Mouse (Mus musculus) MEL (cell line): Measurements from ENCODE around the gene Pecam1. TPM values are rescaled to one million over a fixed set of nuclear protein-coding genes. Genes with fewer than 3 reads are reported as not detected.
A peak's percentile ranks its signal among the peaks of the same experiment; 100 is the strongest.

Experiments
- CHD1 ChIP-seq: IDR thresholded peaks from 2 replicates; pipeline ENCODE4 v1.6.1; 2012; ENCODE audit warnings: low read depth, mild to moderate bottlenecking, inconsistent platforms, low read length, improper control_type of control experiment
- ELF1 ChIP-seq: IDR thresholded peaks from 2 replicates; pipeline ENCODE4 v1.6.1; 2014; ENCODE audit warnings: low read depth, mild to moderate bottlenecking, inconsistent platforms, low read length, improper control_type of control experiment, moderate library complexity
- EP300 ChIP-seq, 2 experiments: IDR thresholded peaks; 2 replicates each; pipeline ENCODE4 v1.6.1; 2011; ENCODE audit warnings: improper control_type of control experiment in 2 of 2, low read length in 2 of 2, low read depth in 1 of 2, mild to moderate bottlenecking in 1 of 2
- GABPA ChIP-seq: IDR thresholded peaks from 2 replicates; pipeline ENCODE4 v1.6.1; 2012; ENCODE audit warnings: low read depth, mild to moderate bottlenecking, inconsistent platforms, low read length, improper control_type of control experiment, moderate library complexity
- GATA1 ChIP-seq: IDR thresholded peaks from 2 replicates; pipeline ENCODE4 v1.6.1; 2011; ENCODE audit warnings: low read depth, low read length, improper control_type of control experiment
- JUND ChIP-seq: IDR thresholded peaks from 2 replicates; pipeline ENCODE4 v1.6.1; 2011; ENCODE audit warnings: low read depth, mild to moderate bottlenecking, improper control_type of control experiment, low read length
- KAT2A ChIP-seq: conservative IDR thresholded peaks from 2 replicates; pipeline ENCODE4 v1.6.1; 2012; ENCODE audit warnings: low read depth, low read length, improper control_type of control experiment, inconsistent platforms
- MAX ChIP-seq: IDR thresholded peaks from 2 replicates; pipeline ENCODE4 v1.6.1; 2011; ENCODE audit warnings: low read length, improper control_type of control experiment
- MAZ ChIP-seq: IDR thresholded peaks from 2 replicates; pipeline ENCODE4 v1.6.1; 2012; ENCODE audit warnings: low read depth, mild to moderate bottlenecking, inconsistent platforms, low read length, improper control_type of control experiment
- MEF2A ChIP-seq: IDR thresholded peaks from 2 replicates; pipeline ENCODE4 v1.6.1; 2014; ENCODE audit warnings: low read depth, mild to moderate bottlenecking, inconsistent platforms, low read length, improper control_type of control experiment; ENCODE audit not compliant: poor library complexity, insufficient replicate concordance, severe bottlenecking; ENCODE audit errors: extremely low read depth
- MYB ChIP-seq: IDR thresholded peaks from 2 replicates; pipeline ENCODE4 v1.6.1; 2011; ENCODE audit warnings: mild to moderate bottlenecking, low read depth, low read length, improper control_type of control experiment
- MYC ChIP-seq: IDR thresholded peaks from 2 replicates; pipeline ENCODE4 v1.6.1; 2011; ENCODE audit warnings: low read depth, mild to moderate bottlenecking, low read length, improper control_type of control experiment, moderate library complexity
- NELFE ChIP-seq: IDR thresholded peaks from 2 replicates; pipeline ENCODE4 v1.6.1; 2011; ENCODE audit warnings: low read depth, low read length, improper control_type of control experiment
- POLR2AphosphoS2 ChIP-seq: IDR thresholded peaks from 2 replicates; pipeline ENCODE4 v1.6.1; 2011; ENCODE audit warnings: low read length, improper control_type of control experiment
- RCOR1 ChIP-seq: IDR thresholded peaks from 2 replicates; pipeline ENCODE4 v1.6.1; 2012; ENCODE audit warnings: low read depth, mild to moderate bottlenecking, inconsistent platforms, low read length, improper control_type of control experiment
- SMC3 ChIP-seq: IDR thresholded peaks from 2 replicates; pipeline ENCODE4 v1.6.1; 2011; ENCODE audit warnings: low read depth, low read length, improper control_type of control experiment
- TAL1 ChIP-seq: IDR thresholded peaks from 2 replicates; pipeline ENCODE4 v1.6.1; 2012; ENCODE audit warnings: mild to moderate bottlenecking, inconsistent platforms, low read length, moderate library complexity, mixed read lengths
- TCF12 ChIP-seq: IDR thresholded peaks from 2 replicates; pipeline ENCODE4 v1.6.1; 2014; ENCODE audit warnings: low read depth, mild to moderate bottlenecking, inconsistent platforms, low read length, improper control_type of control experiment, moderate library complexity
- UBTF ChIP-seq: IDR thresholded peaks from 2 replicates; pipeline ENCODE4 v1.6.1; 2012; ENCODE audit warnings: low read depth, mild to moderate bottlenecking, inconsistent platforms, low read length, improper control_type of control experiment, moderate library complexity, borderline replicate concordance; ENCODE audit not compliant: insufficient read depth
- USF2 ChIP-seq, 2 experiments: IDR thresholded peaks; 2 replicates each; pipeline ENCODE4 v1.6.1; 2011 to 2012; ENCODE audit warnings: improper control_type of control experiment in 2 of 2, low read length in 2 of 2, borderline replicate concordance in 1 of 2, inconsistent platforms in 1 of 2, low read depth in 1 of 2, mild to moderate bottlenecking in 1 of 2; ENCODE audit not compliant: insufficient read depth in 1 of 2
- ZC3H11A ChIP-seq: IDR thresholded peaks from 2 replicates; pipeline ENCODE4 v1.6.1; 2012; ENCODE audit warnings: low read depth, mild to moderate bottlenecking, inconsistent platforms, low read length, improper control_type of control experiment
- ZMIZ1 ChIP-seq: IDR thresholded peaks from 2 replicates; pipeline ENCODE4 v1.6.1; 2012; ENCODE audit warnings: low read depth, mild to moderate bottlenecking, inconsistent platforms, low read length, improper control_type of control experiment, moderate library complexity
- ZNF384 ChIP-seq: IDR thresholded peaks from 2 replicates; pipeline ENCODE4 v1.6.1; 2012; ENCODE audit warnings: low read depth, mild to moderate bottlenecking, inconsistent platforms, low read length, improper control_type of control experiment
- polyA plus RNA-seq, 2 experiments: library from polyadenylated mRNA; stranded (reverse) in 1 of 2; unstranded in 1 of 2; fragments of >175 nt in 1 of 2; fragments of >200 nt in 1 of 2; gene quantifications; 2 replicates each; pipeline versions ENCODE4 v1.2.1 to v1.2.4; 2012; ENCODE audit warnings: low replicate concordance in 2 of 2, low read depth in 1 of 2; ENCODE audit not compliant: insufficient read length in 2 of 2, insufficient read depth in 1 of 2, missing spikeins in 1 of 2
- total RNA-seq: library from RNA; depleted of rRNA; stranded (reverse); fragments of 300-350 nt; gene quantifications from 2 replicates; pipeline ENCODE4 v1.2.3, GENCODE M21; 2012

Pecam1 gene
- total and polyA plus RNA-seq, 3 experiments: 0.12 to 0.14 TPM; not detected in 1

DNA sequence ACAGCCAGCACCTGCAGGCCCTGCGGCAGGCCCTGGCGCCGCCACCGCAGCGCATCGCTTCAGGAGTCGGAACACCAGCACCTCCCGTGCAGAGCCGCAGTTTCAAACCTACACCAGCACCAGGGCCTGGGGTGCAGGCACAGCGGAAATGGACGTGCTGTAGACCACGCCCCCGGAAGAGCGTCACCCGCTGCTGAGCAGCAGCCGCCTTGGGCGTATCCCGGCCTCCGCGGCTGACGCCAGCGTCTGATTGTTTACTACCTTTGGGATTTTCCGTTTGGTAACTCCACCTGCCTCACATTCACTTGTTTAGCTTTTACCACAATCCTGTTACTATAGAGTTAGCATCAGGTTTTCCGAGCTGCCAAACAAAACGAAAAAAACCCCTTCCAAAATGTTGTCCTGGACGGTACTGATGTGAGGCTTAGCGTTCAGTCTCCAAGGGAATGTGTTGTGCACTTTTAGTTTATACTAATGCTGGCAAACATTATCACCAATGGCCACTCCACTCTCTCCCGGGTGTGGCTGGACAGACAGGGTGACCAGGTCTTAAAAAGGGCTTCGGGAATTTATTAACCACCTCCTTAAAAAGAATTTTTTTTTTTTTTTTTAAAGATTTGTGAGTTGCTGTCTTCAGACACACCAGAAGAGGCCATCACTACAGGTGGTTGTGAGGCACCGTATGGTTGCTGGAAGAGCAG, 29.1 kb upstream of the Pecam1 start, which contains the start of gene Polg2 (continued):
- TF ChIP-seq ZC3H11A (no peak), TCF12 (peak; percentile 81), NELFE (peak; percentile 98), MEF2A (0 out of 2 replicates have a peak, but pooled peaks have one; percentile 13), GABPA (no peak), RCOR1 (peak; percentile 54; the same call in 1 of the 2 replicates), JUND (no peak), ELF1 (peak; percentile 89), USF2 (IDR thresholded peaks at IDR 0.05; ENCODE audit: borderline replicate concordance in 1 of 2, insufficient read depth in 1 of 2, low read depth in 1 of 2, low read length in 2 of 2) (no peak), GATA1 (no peak), POLR2AphosphoS2 (peak; percentile 100), KAT2A (no peak; the same call in 1 of the 2 replicates), ZNF384 (peak; percentile 71; the same call in 1 of the 2 replicates), MAZ (peak; percentile 84), ZMIZ1 (peak; percentile 99), MAX (peak; percentile 78; the same call in 1 of the 2 replicates), SMC3 (peak; percentile 17), EP300 (IDR thresholded peaks at IDR 0.05; ENCODE audit: low read depth in 1 of 2, low read length in 2 of 2) (peak in 1 of 2 experiments; percentile 57; a peak in 2 of 4 replicates), TAL1 (no peak), CHD1 (0 out of 2 replicates have a peak, but pooled peaks have one; percentile 75), MYC (peak; percentile 68; the same call in 1 of the 2 replicates), MYB (no peak), UBTF (no peak)
